Mouse (Mus musculus) embryonic fibroblast, embryonic 13.5 days (primary cell): ENCODE measurements at regions not wholly inside any gene's neighbourhood (a gene's known extent, or its start where the extent isn't known, plus 50 kb on each side); places are given as distances from the start of the nearest gene placed in this dataset.

ENCODE experiments used
- CTCF ChIP-seq: IDR thresholded peaks from 2 replicates; pipeline ENCODE4 v1.5.1; 2011; ENCODE audit warnings: mild to moderate bottlenecking, control low read depth, low read length, moderate library complexity, borderline replicate concordance; ENCODE audit not compliant: insufficient read depth
- POLR2A ChIP-seq: IDR thresholded peaks from 2 replicates; pipeline ENCODE4 v1.6.1; 2011; ENCODE audit warnings: low read depth, mild to moderate bottlenecking, control low read depth, low read length, moderate library complexity

- no peak for TF ChIP-seq CTCF
- no peak for TF ChIP-seq POLR2A
These were observed 244.5 kb downstream of the Dact1 start for GRCm38 (mm10) chr12:71554212-71554611.
